19 mouse cellular contexts compared by ENCODE assay signal in the genomic region with DNA sequence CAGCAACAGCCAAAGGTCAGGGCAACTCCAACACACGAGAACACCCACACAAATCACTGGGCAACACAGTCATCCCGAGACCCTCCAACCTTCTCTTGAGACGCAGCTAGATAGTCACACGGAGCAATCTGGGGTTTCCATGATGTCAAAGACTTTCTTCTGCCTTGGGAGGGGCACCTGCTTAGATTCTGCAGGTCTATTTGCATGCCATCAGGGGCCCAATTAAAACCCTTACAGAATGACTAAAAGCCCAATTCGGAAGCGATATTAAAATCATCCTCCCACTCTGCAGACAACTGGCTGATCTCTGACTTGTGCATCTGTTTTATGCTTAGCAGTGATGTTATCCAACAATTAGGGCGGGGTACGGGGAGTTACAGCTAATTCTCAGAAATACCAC.
A peak's percentile ranks its signal among the peaks of the same experiment; 100 is the strongest.
DNase-seq lines count a peak whose midpoint lies in the region; TF ChIP-seq lines count a peak whose summit lies in the region.
"Had no signal": no experiment of that assay in that cellular context is flagged by ENCODE, and none has a peak within 500 bp of the region (broad histone marks: within the 10 kb centered on the region; RNA-seq: fewer than 3 reads in every experiment).

No protein-coding gene starts in this region.

- H3K4me3 ChIP-seq in small intestine, adult 2 months (ENCODE audit: low read depth, low read length) = peak overlapping the region; percentile 34; the same call in 1 of the 2 replicates
- H3K4me3 ChIP-seq: embryonic facial prominence, embryonic 13.5 days; forebrain, embryonic 12.5 days; gastrocnemius, adult 2 months; heart, embryonic 10.5 days; hindbrain, embryonic 12.5 days had no signal

- no peak for TF ChIP-seq CTCF in small intestine, adult 2 months (IDR thresholded peaks at IDR 0.05; ENCODE audit: extremely low read depth, insufficient read length, insufficient replicate concordance, low read depth, low read length)

- H3K27ac ChIP-seq in small intestine, adult 2 months (ENCODE audit: insufficient read depth, low read depth, low read length) = peak overlapping the region; percentile 69
- H3K27ac ChIP-seq: embryonic facial prominence, embryonic 13.5 days; forebrain, embryonic 12.5 days; gastrocnemius, adult 2 months; heart, embryonic 10.5 days; hindbrain, embryonic 12.5 days had no signal

- DNase-seq in CD4-positive, CD25-positive, alpha-beta regulatory T cell, adult 2 months (ENCODE audit: low read depth, low spot score) = peak; percentile 90
- DNase-seq in Muller cell, postnatal 12 days (ENCODE audit: inconsistent ontology term) = peak; percentile 45
- DNase-seq in induced T-regulatory cell, adult 2 months (ENCODE audit: low read depth) = peak; percentile 96
- no peak for DNase-seq in left cerebral cortex, adult 11 months (ENCODE audit: low spot score)
- no peak for DNase-seq in frontal cortex, postnatal 25 days (ENCODE audit: low spot score in 2 of 2)
- no peak for DNase-seq in gastrocnemius, postnatal 25 days
- DNase-seq: adrenal gland, adult 8-10 months; adrenal gland, postnatal 36 days; gastrocnemius, adult 2 months; gastrocnemius, postnatal 36 days; heart, adult 11 months; heart, postnatal 10 days; heart, postnatal 4 days; kidney, adult 8-10 months had no signal

- no peaks in the 10 kb centered on the region for H3K27me3 ChIP-seq in small intestine, adult 2 months (ENCODE audit: control insufficient read depth, insufficient read depth, low read length)
- H3K27me3 ChIP-seq: embryonic facial prominence, embryonic 13.5 days; forebrain, embryonic 12.5 days; hindbrain, embryonic 12.5 days had no signal

- no peaks in the 10 kb centered on the region; the same call in 1 of the 2 replicates for H3K36me3 ChIP-seq in small intestine, adult 2 months (ENCODE audit: control insufficient read depth, insufficient read depth, low read length)
- H3K36me3 ChIP-seq: embryonic facial prominence, embryonic 13.5 days; forebrain, embryonic 12.5 days; heart, embryonic 10.5 days; hindbrain, embryonic 12.5 days had no signal

- 89% methylated on average over 8 of the region's 8 CpGs for WGBS in small intestine, adult 2 months

- TF ChIP-seq POLR2A in small intestine, adult 2 months (IDR thresholded peaks at IDR 0.05; ENCODE audit: low read depth, low read length) = no peak

- peaks cover 32% of the 10 kb centered on the region for H3K4me1 ChIP-seq in small intestine, adult 2 months (ENCODE audit: control insufficient read depth, insufficient read depth, insufficient read length, low read length)
- H3K4me1 ChIP-seq: forebrain, embryonic 12.5 days had no signal

Comparison
In these comparisons a context has a peak if more than half of its experiments do, and no peak if none do; other contexts are left out.
1. DNase-seq: peak in CD4-positive, CD25-positive, alpha-beta regulatory T cell, adult 2 months (single experiment), Muller cell, postnatal 12 days (single experiment) and induced T-regulatory cell, adult 2 months (single experiment); none in left cerebral cortex, adult 11 months (single experiment), frontal cortex, postnatal 25 days (0 of 2) and gastrocnemius, postnatal 25 days (single experiment).